Mouse (Mus musculus): ENCODE measurements at regions not wholly inside any gene's neighbourhood (a gene's known extent, or its start where the extent isn't known, plus 50 kb on each side); places are given as distances from the start of the nearest gene placed in this dataset.
A peak's percentile ranks its signal among the peaks of the same experiment; 100 is the strongest.

DNA sequence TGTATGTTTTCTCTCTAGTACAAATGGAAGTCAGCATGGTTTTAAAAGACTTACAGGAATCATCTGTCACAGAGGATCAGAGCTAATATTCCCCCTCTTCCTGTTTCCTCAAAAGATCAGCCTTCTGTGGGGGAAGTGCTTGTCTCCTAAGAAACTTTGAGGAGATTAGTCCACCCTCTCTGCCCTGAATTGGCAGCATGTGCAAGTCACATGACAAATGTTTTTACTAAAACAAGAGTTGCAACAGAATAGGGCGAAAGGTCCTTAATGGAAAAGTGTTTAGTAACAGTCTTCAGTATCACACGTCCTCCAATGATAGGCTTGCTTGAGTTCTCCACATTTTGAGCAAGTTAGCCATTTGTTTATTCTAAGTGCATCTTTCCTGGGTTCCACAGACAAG, 162.8 kb downstream of the Fzd1 start:
- no peak for DNase-seq

DNA sequence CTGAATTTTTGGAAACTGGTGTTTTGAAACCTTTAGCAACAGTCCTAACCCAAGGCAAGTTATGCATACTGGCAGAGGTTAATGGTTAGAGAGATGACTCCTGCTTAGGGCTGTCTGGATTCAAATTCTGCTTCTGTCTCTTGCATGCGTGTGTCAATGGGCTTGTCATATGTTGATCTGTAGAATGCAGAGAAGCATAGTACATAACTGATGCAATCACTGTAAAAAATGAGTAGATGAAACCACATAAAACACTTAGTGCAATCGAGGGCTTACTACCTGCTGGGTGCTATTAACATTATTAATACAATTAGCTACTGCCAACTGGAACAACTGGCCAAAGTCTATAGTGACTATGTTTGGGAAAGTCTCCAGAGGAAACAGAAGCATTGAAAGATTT, 163.3 kb downstream of the Fzd1 start:
- no peak for DNase-seq

- no peak for DNase-seq
Observed at GRCm38 (mm10) chr5:4593638-4594381, 164.0 kb downstream of the Fzd1 start.

- no peak for DNase-seq
Observed at GRCm38 (mm10) chr5:4591721-4592120, 166.1 kb downstream of the Fzd1 start.

DNA sequence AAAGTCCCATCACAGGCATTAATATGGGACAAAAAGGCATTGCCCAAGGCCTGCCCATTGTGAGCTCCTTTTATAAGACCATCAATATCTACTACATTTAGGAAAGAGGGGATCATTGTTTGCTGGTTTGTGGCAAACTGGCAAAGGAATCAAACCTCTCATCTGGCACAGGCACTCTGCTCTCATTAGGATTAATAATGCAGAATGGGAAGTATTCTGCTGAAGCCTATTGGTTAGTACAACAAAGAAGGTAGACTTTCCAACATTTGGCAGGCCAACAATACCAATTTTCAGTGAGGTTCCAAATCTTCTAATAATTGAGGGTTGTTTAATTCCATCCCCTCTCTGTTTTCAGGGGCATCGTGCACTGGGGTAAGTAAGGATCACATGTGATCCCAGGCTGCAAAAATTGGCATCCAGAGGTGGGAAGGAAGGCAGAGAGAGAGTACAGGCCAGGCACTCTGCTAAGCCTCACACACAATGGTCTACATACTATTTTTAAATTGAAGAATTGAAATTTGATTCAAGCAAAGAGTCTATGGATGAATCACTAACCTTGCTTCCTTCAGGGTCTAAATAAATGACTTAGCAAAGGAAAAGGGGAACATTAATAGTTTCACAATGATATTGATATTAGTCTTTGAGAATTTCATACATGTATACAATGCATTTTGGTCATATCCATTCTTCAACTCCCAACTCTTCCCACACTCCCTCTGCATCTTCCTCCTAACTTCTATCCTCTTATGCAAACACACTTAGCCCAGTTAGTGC, 174.9 kb downstream of the Fzd1 start:
- DNase-seq = no peak

GRCm38 (mm10) chr5:4580185-4580839, 177.5 kb downstream of the Fzd1 start:
- DNase-seq = no peak

- no peak for DNase-seq
Observed at GRCm38 (mm10) chr5:4578856-4579255, 179.0 kb downstream of the Fzd1 start.

DNA sequence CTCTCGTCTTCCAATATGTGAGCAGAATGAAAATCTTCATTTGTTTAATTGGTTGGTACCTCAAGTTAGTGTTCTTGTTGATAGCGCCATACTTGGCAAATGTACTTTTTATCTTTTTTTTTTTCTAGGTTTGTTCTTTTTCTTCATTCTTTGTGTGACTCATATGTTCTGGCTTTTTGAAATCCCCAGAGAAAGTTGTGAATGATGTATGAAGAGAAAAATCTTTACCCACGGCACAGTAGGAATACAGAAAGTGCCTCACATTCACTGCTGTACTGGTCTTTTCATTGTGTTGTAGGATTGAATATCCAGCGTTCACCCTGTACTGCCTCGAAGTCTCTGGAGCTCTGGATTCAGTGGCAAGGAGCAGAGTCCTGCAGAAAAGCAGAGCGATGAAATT, 180.7 kb downstream of the Fzd1 start:
- DNase-seq = no peak

- DNase-seq = no peak
Observed at GRCm38 (mm10) chr5:4563862-4564261, 194.0 kb downstream of the Fzd1 start.

GRCm38 (mm10) chr5:4561661-4562060, 196.2 kb downstream of the Fzd1 start:
- no peak for DNase-seq

- DNase-seq = no peak
Observed at GRCm38 (mm10) chr5:4561139-4561470, 196.7 kb downstream of the Fzd1 start.

- DNase-seq = no peak
Observed at GRCm38 (mm10) chr5:4560370-4561138, 197.3 kb downstream of the Fzd1 start.

DNA sequence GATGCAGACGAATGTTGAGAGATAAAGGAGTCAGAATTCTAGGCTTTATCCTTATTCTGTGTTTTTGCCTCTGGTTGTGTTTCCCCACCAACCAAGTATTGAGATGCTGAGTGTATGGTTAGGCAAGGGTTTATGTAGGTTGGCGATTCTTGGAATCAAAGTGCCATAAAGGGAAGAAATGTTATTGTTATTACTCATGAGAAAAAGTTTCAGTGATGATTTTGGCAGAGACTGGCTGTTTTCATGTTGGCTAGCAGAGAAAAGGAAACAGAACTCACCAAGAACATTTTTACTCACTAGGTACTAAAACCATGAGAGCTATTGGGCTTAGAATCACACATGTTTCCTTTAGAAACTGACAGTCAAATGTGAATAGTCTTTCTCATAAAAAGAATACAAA, 202.9 kb downstream of the Fzd1 start:
- DNase-seq = no peak

- no peak for DNase-seq
Observed at GRCm38 (mm10) chr5:4538572-4538971, 219.3 kb downstream of the Fzd1 start.

GRCm38 (mm10) chr5:4536790-4537189, 221.0 kb downstream of the Fzd1 start:
- DNase-seq = no peak

- no peak for DNase-seq
Observed at GRCm38 (mm10) chr5:4535951-4536350, 221.9 kb downstream of the Fzd1 start.

- no peak for DNase-seq
Observed at GRCm38 (mm10) chr5:4534512-4534911, 223.3 kb downstream of the Fzd1 start.

DNA sequence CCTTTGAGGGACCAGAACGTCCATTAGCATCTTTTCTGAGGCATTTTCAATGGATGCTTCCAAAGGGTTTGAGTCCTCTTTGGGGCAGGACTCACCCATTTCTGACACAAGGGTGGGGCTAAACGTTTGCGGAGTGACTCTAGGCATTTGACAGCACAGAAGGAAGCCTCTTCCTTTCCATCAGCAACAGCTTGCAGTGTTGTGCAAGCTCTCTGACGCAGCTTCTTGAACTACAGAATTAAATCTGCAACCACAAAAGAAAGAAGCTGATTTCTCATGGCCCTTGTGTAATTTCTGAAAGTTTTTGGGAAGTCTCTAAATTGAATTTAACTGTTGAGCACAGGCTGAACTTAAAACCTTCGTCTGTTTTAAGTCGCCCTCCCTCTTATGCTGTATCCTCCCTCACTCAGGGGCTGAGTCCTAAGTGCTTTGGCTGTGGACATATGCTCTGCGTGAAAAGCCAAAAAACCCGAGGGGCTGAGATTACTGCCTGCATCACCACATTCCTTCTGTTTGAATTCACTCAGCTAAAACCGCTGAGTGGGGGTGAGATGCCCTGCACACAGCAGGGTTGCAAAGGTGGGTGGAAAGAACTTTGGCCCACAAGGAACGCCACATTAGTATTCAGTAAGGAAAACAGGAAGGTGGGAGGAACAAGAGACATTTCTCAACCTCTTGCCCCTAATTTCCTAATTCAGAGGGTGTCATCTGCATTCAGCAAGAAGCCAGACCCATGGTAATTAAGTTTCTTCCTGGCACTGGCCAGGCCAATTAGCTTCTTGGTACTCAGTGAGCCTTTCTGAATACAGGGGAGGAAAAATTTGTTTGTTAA, 227.4 kb downstream of the Fzd1 start:
- DNase-seq = peak; percentile 23

DNA sequence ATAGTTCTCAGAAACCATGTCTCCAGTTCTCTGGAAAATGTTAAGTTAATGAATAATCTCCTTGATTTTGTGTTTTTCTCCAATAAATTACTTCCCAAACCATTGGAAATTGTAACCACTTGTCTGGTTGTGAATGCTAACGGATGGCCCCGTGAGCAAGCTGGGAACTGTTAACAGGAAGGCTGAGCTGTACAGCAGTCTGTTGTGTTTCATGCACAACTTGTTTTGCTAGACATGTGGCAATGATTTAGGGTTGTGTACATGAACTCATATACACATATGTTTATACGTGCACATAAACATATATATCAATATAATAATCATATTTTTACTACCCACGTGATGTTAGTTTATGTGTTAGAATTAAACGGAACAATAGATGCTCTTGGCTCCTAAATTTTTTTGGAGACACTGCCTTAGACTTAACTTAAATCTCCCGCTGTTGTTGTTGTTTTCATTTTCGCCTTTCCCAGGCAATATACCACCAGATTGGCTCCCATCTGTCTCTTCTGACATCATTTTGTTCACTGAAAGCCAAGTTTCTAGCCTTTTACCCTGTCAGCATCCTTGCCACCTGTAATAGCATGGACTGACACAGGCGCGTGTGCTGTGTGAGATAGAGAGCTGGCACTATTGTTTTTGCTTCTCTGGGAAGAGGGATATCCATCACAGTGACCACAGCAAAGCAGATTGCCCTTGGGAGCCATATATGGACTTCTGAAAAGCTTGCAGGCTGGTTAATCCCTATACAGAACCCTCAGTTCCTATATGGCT, 231.6 kb downstream of the Fzd1 start:
- DNase-seq = peak; percentile 81

DNA sequence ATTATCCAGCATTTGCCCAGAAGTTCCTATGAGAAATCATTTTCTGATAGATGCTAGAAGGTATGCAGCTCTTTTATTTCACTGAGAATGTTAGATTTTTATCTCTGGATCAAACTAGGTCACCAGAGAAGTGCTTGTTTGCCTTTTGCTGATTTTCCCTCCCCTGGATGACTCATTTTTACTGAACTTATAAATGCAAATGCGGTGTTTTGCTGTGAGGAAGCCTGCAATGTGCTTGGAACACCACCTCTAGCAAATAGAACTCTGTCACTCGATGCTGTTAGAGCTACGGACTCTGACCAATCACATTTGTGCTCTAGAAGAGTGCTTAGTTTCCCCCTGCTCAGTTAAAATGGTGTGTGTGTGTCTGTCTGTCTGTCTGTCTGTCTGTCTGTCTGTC, 257.2 kb downstream of the Fzd1 start:
- DNase-seq = no peak

GRCm38 (mm10) chr5:4499036-4499435, 258.8 kb downstream of the Fzd1 start:
- no peak for DNase-seq

GRCm38 (mm10) chr5:4498425-4498824, 259.4 kb downstream of the Fzd1 start:
- DNase-seq = no peak
